Mouse (Mus musculus) kidney, adult 9 months (tissue): ENCODE measurements at regions not wholly inside any gene's neighbourhood (a gene's known extent, or its start where the extent isn't known, plus 50 kb on each side); places are given as distances from the start of the nearest gene placed in this dataset.

Experiments
- DNase-seq: peaks from one replicate; pipeline ENCODE4 v3.0.0; 2022

GRCm38 (mm10) chr3:133751565-133751964 lies 206.6 kb upstream of the Tet2 start:
- DNase-seq = no peak

- DNase-seq = no peak
Observed at GRCm38 (mm10) chr3:133753041-133753440, 208.1 kb upstream of the Tet2 start.

- no peak for DNase-seq
Observed at GRCm38 (mm10) chr3:133754006-133754910, 209.3 kb upstream of the Tet2 start.

- DNase-seq = peak; percentile 87
Observed at GRCm38 (mm10) chr3:133754911-133755259, 209.9 kb upstream of the Tet2 start.

- DNase-seq = no peak
Observed at GRCm38 (mm10) chr3:133757756-133758420, 212.9 kb upstream of the Tet2 start.

- no peak for DNase-seq
Observed at GRCm38 (mm10) chr3:133758421-133758820, 213.5 kb upstream of the Tet2 start.

GRCm38 (mm10) chr3:133759611-133760010 lies 214.7 kb upstream of the Tet2 start:
- no peak for DNase-seq

GRCm38 (mm10) chr3:133760221-133760620 lies 215.3 kb upstream of the Tet2 start:
- DNase-seq = no peak

GRCm38 (mm10) chr3:133763721-133764120 lies 218.8 kb upstream of the Tet2 start:
- DNase-seq = peak; percentile 87

- DNase-seq = no peak
Observed at GRCm38 (mm10) chr3:133773490-133773889, 228.6 kb upstream of the Tet2 start.

GRCm38 (mm10) chr3:133774229-133774628 lies 229.3 kb upstream of the Tet2 start:
- no peak for DNase-seq

GRCm38 (mm10) chr3:133776013-133776412 lies 231.1 kb upstream of the Tet2 start:
- no peak for DNase-seq

GRCm38 (mm10) chr3:133779161-133779789 lies 234.3 kb upstream of the Tet2 start:
- DNase-seq = no peak

GRCm38 (mm10) chr3:133783060-133783459 lies 238.1 kb upstream of the Tet2 start:
- DNase-seq = no peak

- peak; percentile 46 for DNase-seq
Observed at GRCm38 (mm10) chr3:133791361-133791760, 246.4 kb upstream of the Tet2 start.

- DNase-seq = no peak
Observed at GRCm38 (mm10) chr3:133809007-133809552, 264.1 kb upstream of the Tet2 start.

GRCm38 (mm10) chr3:133818966-133819700 lies 274.2 kb upstream of the Tet2 start:
- DNase-seq = peak; percentile 49

- DNase-seq = peak; percentile 49
Observed at GRCm38 (mm10) chr3:133833739-133834391, 288.9 kb upstream of the Tet2 start.

- peak; percentile 3 for DNase-seq
Observed at GRCm38 (mm10) chr3:133834459-133834858, 289.5 kb upstream of the Tet2 start.

GRCm38 (mm10) chr3:133846301-133846700 lies 301.4 kb upstream of the Tet2 start:
- DNase-seq = no peak

GRCm38 (mm10) chr3:133874383-133874782 lies 329.4 kb upstream of the Tet2 start:
- no peak for DNase-seq

GRCm38 (mm10) chr3:133876439-133877072 lies 331.6 kb upstream of the Tet2 start:
- peak; percentile 74 for DNase-seq
